Mouse (Mus musculus) stomach, embryonic 15.5 days (tissue): Measurements from ENCODE around the gene Rnf220. TPM values are rescaled to one million over a fixed set of nuclear protein-coding genes. Genes with fewer than 3 reads are reported as not detected.

Experiments
- ATAC-seq: fragments of 200-750 bp; cut with Nextera tagmentation; 2 replicates; pipeline ENCODE4 v1.8.0; 2017; ENCODE audit warnings: low read depth, moderate number of reproducible peaks, moderate TSS enrichment; ENCODE audit not compliant: insufficient read depth, low FRiP score
- H3K27ac ChIP-seq: fragments of 300-500 bp; sonication (generic); 2 replicates; pipeline ENCODE4 v1.5.1; 2015; ENCODE audit warnings: mild to moderate bottlenecking, inconsistent platforms
- H3K27me3 ChIP-seq: fragments of 300-500 bp; sonication (generic); replicated peaks from 2 replicates; pipeline ENCODE4 v1.6.1; 2015; ENCODE audit warnings: inconsistent platforms
- H3K36me3 ChIP-seq: fragments of 300-500 bp; sonication (generic); 2 replicates; pipeline ENCODE4 v1.6.1; 2015; ENCODE audit warnings: inconsistent platforms
- H3K4me1 ChIP-seq: fragments of 300-500 bp; sonication (generic); 2 replicates; pipeline ENCODE4 v1.6.1; 2015; ENCODE audit warnings: inconsistent platforms
- H3K4me2 ChIP-seq: fragments of 300-500 bp; sonication (generic); 2 replicates; pipeline ENCODE4 v1.6.1; 2015; ENCODE audit warnings: mild to moderate bottlenecking, inconsistent platforms
- H3K4me3 ChIP-seq: fragments of 300-500 bp; sonication (generic); replicated peaks from 2 replicates; pipeline ENCODE4 v1.5.1; 2015; ENCODE audit warnings: inconsistent platforms
- H3K9ac ChIP-seq: fragments of 300-500 bp; sonication (generic); 2 replicates; pipeline ENCODE4 v1.6.1; 2015; ENCODE audit warnings: inconsistent platforms
- H3K9me3 ChIP-seq: fragments of 300-500 bp; sonication (generic); 2 replicates; pipeline ENCODE4 v1.6.1; 2016; ENCODE audit warnings: inconsistent platforms
- WGBS: fragments of 180-500 bp; shearing (Covaris S2); methylation state at CpG from one replicate; pipeline ENCODE4 v1.1.7; 2015; 5-methylcytosine and 5-hydroxymethylcytosine counted together
- polyA plus RNA-seq: library from polyadenylated mRNA; unstranded; fragments of >200 nt; fragmentation: Nextera tagmentation; extraction: Ambion mirVana; gene quantifications from 2 replicates; pipeline ENCODE4 v1.2.1, GENCODE M21; 2015

The Rnf220 gene
- polyA plus RNA-seq, 1 experiment from 2014 or later: 66.2 TPM

GRCm38 (mm10) chr4:117367365-117367764 lies 129.5 kb downstream of the Rnf220 start:
- Histone ChIP-seq H3K36me3 (no peaks in the 10 kb centered on the region), H3K9ac (no peak overlapping the region), H3K4me1 (peaks cover 3% of the 10 kb centered on the region; the same call in 1 of the 2 replicates), H3K27me3 (no peaks in the 10 kb centered on the region), H3K4me3 (no peak overlapping the region), H3K4me2 (no peak overlapping the region), H3K27ac (no peak overlapping the region), H3K9me3 (no peaks in the 10 kb centered on the region)
- 89% methylated on average over 19 of the region's 19 CpGs for WGBS
- ATAC-seq: no peak

GRCm38 (mm10) chr4:117362085-117362484 lies 134.8 kb downstream of the Rnf220 start:
- no peaks in the 10 kb centered on the region for H3K27me3 ChIP-seq

GRCm38 (mm10) chr4:117361558-117361873 lies 135.3 kb downstream of the Rnf220 start:
- Histone ChIP-seq H3K9ac (no peak overlapping the region), H3K9me3 (no peaks in the 10 kb centered on the region), H3K27ac (no peak overlapping the region), H3K36me3 (no peaks in the 10 kb centered on the region), H3K4me3 (no peak overlapping the region), H3K4me2 (no peak overlapping the region), H3K4me1 (peaks cover 8% of the 10 kb centered on the region; the same call in 1 of the 2 replicates), H3K27me3 (no peaks in the 10 kb centered on the region)
- ATAC-seq: no peak
- WGBS: 42% methylated on average over 7 of the region's 7 CpGs

More at GRCm38 (mm10) chr4:117362085-117362484, 134.8 kb downstream of the Rnf220 start:
- Histone ChIP-seq H3K27ac (no peak overlapping the region), H3K4me3 (no peak overlapping the region), H3K9me3 (no peaks in the 10 kb centered on the region), H3K9ac (no peak overlapping the region), H3K4me2 (no peak overlapping the region), H3K36me3 (no peaks in the 10 kb centered on the region), H3K4me1 (peaks cover 8% of the 10 kb centered on the region; the same call in 1 of the 2 replicates)
- ATAC-seq: no peak
- WGBS: 51% methylated on average over 5 of the region's 5 CpGs

GRCm38 (mm10) chr4:117360713-117361557 lies 135.9 kb downstream of the Rnf220 start:
- H3K4me3 ChIP-seq: no peak overlapping the region
- H3K4me2 ChIP-seq: 0 out of 2 replicates have a peak overlapping the region, but pooled peaks have one; percentile 11
- WGBS: 42% methylated on average over 16 of the region's 16 CpGs
- no peak for ATAC-seq
- no peaks in the 10 kb centered on the region for H3K27me3 ChIP-seq
- H3K9me3 ChIP-seq: no peaks in the 10 kb centered on the region
- H3K9ac ChIP-seq: no peak overlapping the region
- no peak overlapping the region for H3K27ac ChIP-seq
- no peaks in the 10 kb centered on the region for H3K36me3 ChIP-seq
- peaks cover 11% of the 10 kb centered on the region; the same call in 1 of the 2 replicates for H3K4me1 ChIP-seq

- H3K9me3 ChIP-seq: no peaks in the 10 kb centered on the region
- no peaks in the 10 kb centered on the region for H3K36me3 ChIP-seq
- no peak overlapping the region for H3K27ac ChIP-seq
- WGBS: 73% methylated on average over 17 of the region's 17 CpGs
- H3K4me2 ChIP-seq: no peak overlapping the region
- no peak overlapping the region for H3K9ac ChIP-seq
- H3K4me3 ChIP-seq: no peak overlapping the region
- H3K4me1 ChIP-seq: peaks cover 11% of the 10 kb centered on the region; the same call in 1 of the 2 replicates
- no peaks in the 10 kb centered on the region for H3K27me3 ChIP-seq
- no peak for ATAC-seq
Observed at GRCm38 (mm10) chr4:117359803-117360382, 137.0 kb downstream of the Rnf220 start.

- no peak for ATAC-seq
- no peaks in the 10 kb centered on the region for H3K9me3 ChIP-seq
- no peak overlapping the region for H3K27ac ChIP-seq
- WGBS: 68% methylated on average over 7 of the region's 7 CpGs
- H3K9ac ChIP-seq: no peak overlapping the region
- H3K4me1 ChIP-seq: peaks cover 11% of the 10 kb centered on the region; the same call in 1 of the 2 replicates
- H3K36me3 ChIP-seq: no peaks in the 10 kb centered on the region
- H3K27me3 ChIP-seq: no peaks in the 10 kb centered on the region
- no peak overlapping the region for H3K4me2 ChIP-seq
- no peak overlapping the region for H3K4me3 ChIP-seq
Observed at GRCm38 (mm10) chr4:117357917-117358316, 138.9 kb downstream of the Rnf220 start.

- no peak overlapping the region for H3K9ac ChIP-seq
- no peak overlapping the region for H3K4me2 ChIP-seq
- no peak overlapping the region for H3K4me3 ChIP-seq
- ATAC-seq: no peak
- H3K9me3 ChIP-seq: no peaks in the 10 kb centered on the region
- H3K4me1 ChIP-seq: peaks cover 11% of the 10 kb centered on the region; the same call in 1 of the 2 replicates
- H3K36me3 ChIP-seq: no peaks in the 10 kb centered on the region
- 68% methylated on average over 5 of the region's 5 CpGs for WGBS
- no peaks in the 10 kb centered on the region for H3K27me3 ChIP-seq
- H3K27ac ChIP-seq: no peak overlapping the region
Observed at GRCm38 (mm10) chr4:117357104-117357503, 139.7 kb downstream of the Rnf220 start.

- ATAC-seq: peak; percentile 45; the same call in 1 of the 2 replicates
- Histone ChIP-seq H3K4me1 (peaks cover 11% of the 10 kb centered on the region; the same call in 1 of the 2 replicates), H3K9me3 (no peaks in the 10 kb centered on the region), H3K9ac (no peak overlapping the region), H3K27me3 (no peaks in the 10 kb centered on the region), H3K27ac (peak overlapping the region; percentile 53; the same call in 1 of the 2 replicates), H3K4me2 (no peak overlapping the region), H3K36me3 (no peaks in the 10 kb centered on the region), H3K4me3 (no peak overlapping the region)
- WGBS: 60% methylated on average over 2 of the region's 2 CpGs
Observed at GRCm38 (mm10) chr4:117356223-117356622, 140.6 kb downstream of the Rnf220 start.

- no peaks in the 10 kb centered on the region for H3K27me3 ChIP-seq
Observed at GRCm38 (mm10) chr4:117354651-117355050, 142.2 kb downstream of the Rnf220 start.

GRCm38 (mm10) chr4:117352957-117353356 lies 143.9 kb downstream of the Rnf220 start:
- Histone ChIP-seq H3K9ac (no peak overlapping the region), H3K4me3 (no peak overlapping the region), H3K4me1 (peaks cover 4% of the 10 kb centered on the region; the same call in 1 of the 2 replicates), H3K4me2 (no peak overlapping the region), H3K9me3 (no peaks in the 10 kb centered on the region), H3K27ac (no peak overlapping the region), H3K36me3 (no peaks in the 10 kb centered on the region), H3K27me3 (no peaks in the 10 kb centered on the region)
- 66% methylated on average over 9 of the region's 9 CpGs for WGBS
- no peak for ATAC-seq

More at GRCm38 (mm10) chr4:117354651-117355050, 142.2 kb downstream of the Rnf220 start:
- Histone ChIP-seq H3K9me3 (no peaks in the 10 kb centered on the region), H3K9ac (no peak overlapping the region), H3K27ac (no peak overlapping the region), H3K4me1 (peaks cover 6% of the 10 kb centered on the region; the same call in 1 of the 2 replicates), H3K4me2 (no peak overlapping the region), H3K36me3 (no peaks in the 10 kb centered on the region), H3K4me3 (no peak overlapping the region)
- no peak for ATAC-seq
- WGBS: 67% methylated on average over 6 of the region's 6 CpGs

- no peak overlapping the region for H3K4me2 ChIP-seq
- WGBS: 80% methylated on average over 5 of the region's 5 CpGs
- no peak overlapping the region for H3K4me3 ChIP-seq
- no peak overlapping the region for H3K27ac ChIP-seq
- H3K9me3 ChIP-seq: no peaks in the 10 kb centered on the region
- H3K4me1 ChIP-seq: peaks cover 4% of the 10 kb centered on the region; the same call in 1 of the 2 replicates
- H3K36me3 ChIP-seq: no peaks in the 10 kb centered on the region
- H3K27me3 ChIP-seq: no peaks in the 10 kb centered on the region
- no peak overlapping the region for H3K9ac ChIP-seq
- ATAC-seq: no peak
Observed at GRCm38 (mm10) chr4:117352071-117352470, 144.8 kb downstream of the Rnf220 start.

- Histone ChIP-seq H3K4me1 (no peaks in the 10 kb centered on the region), H3K36me3 (no peaks in the 10 kb centered on the region), H3K4me3 (no peak overlapping the region), H3K27me3 (no peaks in the 10 kb centered on the region), H3K27ac (no peak overlapping the region), H3K9ac (no peak overlapping the region), H3K9me3 (no peaks in the 10 kb centered on the region), H3K4me2 (no peak overlapping the region)
- no peak for ATAC-seq
- WGBS: 72% methylated on average over 12 of the region's 12 CpGs
Observed at GRCm38 (mm10) chr4:117350139-117350693, 146.6 kb downstream of the Rnf220 start.
